Mouse (Mus musculus) C3H10T1/2 (cell line): Measurements from ENCODE around the gene Derl2. TPM values are rescaled to one million over a fixed set of nuclear protein-coding genes. Genes with fewer than 3 reads are reported as not detected.

Source experiments
- polyA plus RNA-seq, 2 experiments: library from polyadenylated mRNA; unstranded; fragments of >200 nt; fragmentation: generic; extraction: Trizol; gene quantifications; one replicate each; pipeline ENCODE4 v1.2.1; 2012; ENCODE audit warnings: missing spikeins in 2 of 2

The Derl2 gene
- 10 to 100 TPM; 41.0 to 45.9 TPM for polyA plus RNA-seq

GRCm38 (mm10) chr11:71019201-71020068 lies at the start of gene Derl2, which contains the start of gene Mis12:
TSS of gene Derl2 (minus strand) at chr11:71019841.
TSS of gene Mis12 (plus strand) at chr11:71019611.

GRCm38 (mm10) chr11:71033163-71033761 lies 13.6 kb upstream of the Derl2 start, which contains the start of gene 6330403K07Rik:
TSS of gene 6330403K07Rik (minus strand) at chr11:71033513.

GRCm38 (mm10) chr11:71004316-71004773 lies 15.3 kb downstream of the Derl2 start, which contains the start of gene Dhx33:
TSS of gene Dhx33 (minus strand) at chr11:71004437.

GRCm38 (mm10) chr11:70982557-70983228 lies 36.9 kb downstream of the Derl2 start, which contains the start of gene C1qbp:
TSS of gene C1qbp (minus strand) at chr11:70983026.

DNA sequence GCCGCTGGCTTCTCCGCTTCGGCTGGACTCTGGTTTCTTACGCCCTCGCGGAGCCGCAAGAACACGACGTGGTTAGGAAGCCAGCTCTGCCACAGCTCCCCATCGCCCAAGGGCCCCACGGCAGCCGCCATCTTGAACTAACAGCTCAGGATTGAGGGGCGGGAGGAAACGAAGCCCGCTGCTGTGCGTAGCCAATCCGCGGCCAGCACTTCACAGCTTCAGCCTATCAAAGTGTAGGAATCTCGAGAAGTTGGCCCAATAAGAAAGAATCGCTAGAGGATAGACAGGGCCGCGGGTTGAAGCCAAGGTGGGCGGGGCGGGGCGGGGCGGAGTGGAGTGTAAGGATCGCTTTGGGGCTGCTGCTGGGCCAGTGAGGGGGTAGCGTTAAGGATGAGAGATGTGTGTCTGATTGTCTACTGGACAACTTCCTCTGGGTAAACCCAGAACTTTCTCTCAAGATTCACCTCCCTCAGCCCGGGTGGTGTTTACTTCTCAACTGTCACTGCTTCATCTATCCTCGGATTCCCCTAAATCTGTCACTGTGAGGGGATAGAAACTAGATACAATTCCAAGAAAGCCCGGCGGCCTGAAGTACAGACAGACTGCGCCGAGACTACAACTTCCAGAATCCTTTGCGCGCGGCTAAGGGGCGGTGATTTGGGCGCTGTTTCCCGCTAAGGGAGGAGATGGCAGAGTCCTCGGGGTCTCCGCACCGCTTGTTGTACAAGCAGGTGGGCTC lies 49.7 kb downstream of the Derl2 start, which contains the start of the genes Nup88 and Rpain:
Nup88 (minus strand) TSS at position 153 of the 739 bp plus-strand sequence.
Rpain (plus strand) TSS at position 393 of the 739 bp plus-strand sequence.

Other genes starting within 250 kb of the Derl2 start
- not detected for gene Scimp, start 207.3 kb downstream of the Derl2 start, polyA plus RNA-seq
- 1 to 10 TPM; 2.9 to 8.3 TPM for gene Rabep1, start 175.1 kb downstream of the Derl2 start, polyA plus RNA-seq
- gene Nup88, start 49.9 kb downstream of the Derl2 start, polyA plus RNA-seq: 10 to 100 TPM in 1 of 2 experiments, 1 to 10 TPM in 1; 8.3 to 32.1 TPM
- 10 to 100 TPM; 41.2 to 43.5 TPM for gene Rpain, start 49.6 kb downstream of the Derl2 start, polyA plus RNA-seq
- gene C1qbp, start 36.8 kb downstream of the Derl2 start, polyA plus RNA-seq: 100 to 1,000 TPM; 122 to 344 TPM
- gene Dhx33, start 15.4 kb downstream of the Derl2 start, polyA plus RNA-seq: 1 to 10 TPM; 1.3 to 8.3 TPM
- gene Mis12, start 230 bp downstream of the Derl2 start, polyA plus RNA-seq: 10 to 100 TPM in 1 of 2 experiments, 1 to 10 TPM in 1; 1.2 to 11.2 TPM
- gene 6330403K07Rik, start 13.7 kb upstream of the Derl2 start, polyA plus RNA-seq: under 1 TPM in 1 of 2 experiments, not detected in 1; 0.07 TPM
- under 1 TPM in 1 of 2 experiments, not detected in 1; 0.01 TPM for gene Nlrp1a, start 124.9 kb upstream of the Derl2 start, polyA plus RNA-seq
- gene Nlrp1b, start 210.9 kb upstream of the Derl2 start, polyA plus RNA-seq: under 1 TPM in 1 of 2 experiments, not detected in 1; 0.01 TPM